Mouse (Mus musculus) G1E (cell line): Measurements from ENCODE around the gene Ppm1h.

Experiments used
- CTCF ChIP-seq: IDR thresholded peaks from 2 replicates; pipeline ENCODE4 v1.5.1; 2012; ENCODE audit warnings: low read depth, low read length, inconsistent platforms, mixed read lengths
- GATA1 ChIP-seq: IDR thresholded peaks from 2 replicates; pipeline ENCODE4 v1.6.1; 2012; ENCODE audit warnings: borderline replicate concordance, low read length, inconsistent platforms, mixed read lengths
- GATA2 ChIP-seq: IDR thresholded peaks from 2 replicates; pipeline ENCODE4 v1.6.1; 2012; ENCODE audit warnings: low read depth, low read length, inconsistent platforms, borderline replicate concordance
- POLR2AphosphoS5 ChIP-seq: IDR thresholded peaks from 2 replicates; pipeline ENCODE4 v1.6.1; 2012; ENCODE audit warnings: low read depth, low read length, inconsistent platforms; ENCODE audit not compliant: insufficient replicate concordance
- TAL1 ChIP-seq: conservative IDR thresholded peaks from 2 replicates; pipeline ENCODE4 v1.6.1; 2012; ENCODE audit warnings: low read depth, low read length, inconsistent platforms, mixed read lengths

DNA sequence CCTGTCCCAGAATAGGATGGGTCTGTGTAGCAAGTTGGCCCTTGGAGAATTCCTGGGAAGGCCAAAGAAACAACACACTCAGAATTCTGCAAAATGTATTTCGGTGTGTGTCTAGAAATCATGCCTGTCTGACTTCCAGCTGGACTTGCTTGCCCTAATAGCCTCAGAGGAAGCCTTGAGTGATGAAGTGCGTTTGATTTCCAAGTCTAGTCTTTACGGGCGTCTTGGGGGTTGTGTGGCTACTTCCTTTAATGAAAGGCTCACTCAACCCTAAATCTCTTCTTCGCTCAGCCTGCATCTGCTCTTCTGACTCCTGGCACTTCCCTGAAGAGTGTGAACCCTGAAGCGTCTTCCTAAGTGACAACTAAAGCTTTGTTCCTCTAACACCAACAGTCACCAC, 265.3 kb downstream of the Ppm1h start:
- no peak for TF ChIP-seq GATA1
- TF ChIP-seq CTCF: no peak
- TF ChIP-seq TAL1: no peak
- TF ChIP-seq POLR2AphosphoS5: no peak
- no peak for TF ChIP-seq GATA2
